Mouse (Mus musculus) heart, embryonic 14.5 days (tissue): Measurements from ENCODE around the gene Zfand3. TPM values are rescaled to one million over a fixed set of nuclear protein-coding genes. Genes with fewer than 3 reads are reported as not detected.

ENCODE experiments used
- ATAC-seq: fragments of 200-750 bp; cut with Nextera tagmentation; 2 replicates; pipeline ENCODE4 v1.8.0; 2017; ENCODE audit warnings: low read depth, moderate TSS enrichment; ENCODE audit not compliant: insufficient number of reproducible peaks, insufficient read depth, low FRiP score
- H3K27ac ChIP-seq, 2 experiments: fragments of 200-500 bp in 1 of 2; fragments of 300-500 bp in 1 of 2; sonication (generic) in 1 of 2; replicated peaks in 1 of 2; 2 replicates each; pipeline ENCODE4 v1.5.1; 2012 to 2014; ENCODE audit warnings: low read depth in 2 of 2, low read length in 2 of 2, control low read depth in 1 of 2, mild to moderate bottlenecking in 1 of 2, mixed read lengths in 1 of 2; ENCODE audit not compliant: control insufficient read depth in 1 of 2, insufficient read depth in 1 of 2
- H3K27me3 ChIP-seq: fragments of 300-500 bp; sonication (generic); 2 replicates; pipeline ENCODE4 v1.6.1; 2014; ENCODE audit warnings: mild to moderate bottlenecking, low read length, control low read depth; ENCODE audit not compliant: control insufficient read depth, insufficient read depth
- H3K36me3 ChIP-seq: fragments of 300-500 bp; sonication (generic); 2 replicates; pipeline ENCODE4 v1.6.1; 2014; ENCODE audit warnings: mild to moderate bottlenecking, control low read depth, low read length, mixed read lengths; ENCODE audit not compliant: control insufficient read depth, insufficient read depth
- H3K4me1 ChIP-seq, 2 experiments: fragments of 200-500 bp in 1 of 2; fragments of 300-500 bp in 1 of 2; sonication (generic) in 1 of 2; 2 replicates each; pipeline ENCODE4 v1.6.1; 2012 to 2014; ENCODE audit warnings: low read length in 2 of 2, control low read depth in 1 of 2, mixed read lengths in 1 of 2; ENCODE audit not compliant: control insufficient read depth in 2 of 2, insufficient read depth in 2 of 2
- H3K4me2 ChIP-seq: fragments of 300-500 bp; sonication (generic); 2 replicates; pipeline ENCODE4 v1.6.1; 2014; ENCODE audit warnings: mild to moderate bottlenecking, low read length
- H3K4me3 ChIP-seq, 2 experiments: fragments of 200-500 bp in 1 of 2; fragments of 300-500 bp in 1 of 2; sonication (generic) in 1 of 2; 2 replicates each; pipeline ENCODE4 v1.5.1; 2012 to 2014; ENCODE audit warnings: low read length in 2 of 2, mild to moderate bottlenecking in 2 of 2, control low read depth in 1 of 2, low read depth in 1 of 2, moderate library complexity in 1 of 2; ENCODE audit not compliant: control insufficient read depth in 1 of 2, insufficient read depth in 1 of 2
- H3K9ac ChIP-seq: fragments of 300-500 bp; sonication (generic); 2 replicates; pipeline ENCODE4 v1.6.1; 2014; ENCODE audit warnings: mild to moderate bottlenecking, low read length
- H3K9me3 ChIP-seq: fragments of 300-500 bp; sonication (generic); 2 replicates; pipeline ENCODE4 v1.6.1; 2016; ENCODE audit warnings: low read length, control low read depth; ENCODE audit not compliant: control insufficient read depth
- WGBS: fragments of 180-500 bp; shearing (Covaris S2); extraction: QIAGEN DNeasy Blood & Tissue Kit; methylation state at CpG from one replicate; pipeline ENCODE4 v1.1.7; 2014; 5-methylcytosine and 5-hydroxymethylcytosine counted together
- polyA plus RNA-seq: library from polyadenylated mRNA; unstranded; fragments of >200 nt; fragmentation: Nextera tagmentation; extraction: Ambion mirVana; gene quantifications from 2 replicates; pipeline ENCODE4 v1.2.1, GENCODE M21; 2014

Zfand3 gene
- polyA plus RNA-seq, 1 experiment from 2014 or later = 48.1 TPM

DNA sequence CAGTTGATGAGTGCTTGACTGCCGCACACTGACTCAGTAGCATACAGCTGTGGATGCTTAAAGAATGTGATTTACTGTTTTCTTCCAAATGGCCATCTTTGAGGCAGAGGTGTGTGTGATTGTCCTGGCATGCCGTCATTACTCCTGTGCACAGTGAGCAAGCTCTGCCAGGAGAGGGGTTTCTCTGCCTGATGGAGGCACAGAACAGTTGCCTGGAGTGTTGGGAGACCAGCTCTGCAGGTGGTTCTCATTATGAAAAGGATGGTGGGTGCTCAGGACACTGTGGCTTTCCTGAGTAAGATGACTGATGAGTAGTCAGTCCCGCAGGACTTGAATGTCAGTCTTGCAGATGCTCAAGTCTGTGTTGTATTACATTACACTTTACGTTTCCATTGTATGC lies 149.6 kb downstream of the Zfand3 start:
- Histone ChIP-seq H3K4me2 (no peak overlapping the region), H3K9me3 (no peaks in the 10 kb centered on the region), H3K9ac (no peak overlapping the region), H3K4me3 (no peak overlapping the region), H3K27me3 (no peaks in the 10 kb centered on the region), H3K4me1 (peaks cover 27 to 69% of the 10 kb centered on the region in 2 experiments), H3K36me3 (no peaks in the 10 kb centered on the region), H3K27ac (no peak overlapping the region)
- ATAC-seq = no peak
- 60% methylated on average over 4 of the region's 4 CpGs for WGBS

GRCm38 (mm10) chr17:30154861-30155260 lies 150.3 kb downstream of the Zfand3 start:
- Histone ChIP-seq H3K36me3 (no peaks in the 10 kb centered on the region), H3K9me3 (no peaks in the 10 kb centered on the region), H3K27me3 (no peaks in the 10 kb centered on the region), H3K27ac (peak overlapping the region in 1 of 2 experiments; percentile 19; a peak in 1 of 4 replicates), H3K9ac (no peak overlapping the region), H3K4me3 (no peak overlapping the region), H3K4me2 (no peak overlapping the region), H3K4me1 (peaks cover 26 to 69% of the 10 kb centered on the region in 2 experiments)
- 40% methylated on average over 1 of the region's 1 CpGs for WGBS
- ATAC-seq = no peak

DNA sequence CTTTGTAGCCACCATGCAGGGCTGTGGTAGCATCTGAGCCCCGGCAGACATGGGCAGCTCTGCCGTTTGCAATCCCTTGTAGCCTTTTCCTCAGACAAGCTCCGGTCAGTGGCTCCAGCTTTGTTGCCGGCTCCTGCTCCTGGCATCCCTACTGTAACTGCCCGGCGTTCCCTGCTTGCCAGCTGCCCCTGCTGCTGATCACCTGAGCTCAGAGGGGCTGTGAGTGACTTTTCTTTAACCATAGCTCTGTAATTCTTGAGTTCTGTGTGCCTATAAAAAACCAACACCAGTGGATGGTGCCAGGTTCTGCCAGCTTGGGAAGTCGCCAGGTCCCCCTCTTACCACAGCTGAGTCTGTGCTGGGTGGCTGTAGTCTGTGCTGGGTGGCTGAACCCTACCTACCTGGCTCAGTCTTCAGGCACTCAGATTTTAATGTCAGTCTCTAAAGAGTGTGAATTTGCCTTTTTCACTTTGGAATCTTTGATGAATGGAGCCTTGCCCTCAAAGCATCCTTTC lies 150.9 kb downstream of the Zfand3 start:
- Histone ChIP-seq H3K27ac (peak overlapping the region in 1 of 2 experiments; percentile 19; a peak in 1 of 4 replicates), H3K4me3 (no peak overlapping the region), H3K4me2 (no peak overlapping the region), H3K27me3 (no peaks in the 10 kb centered on the region), H3K9me3 (no peaks in the 10 kb centered on the region), H3K9ac (0 out of 2 replicates have a peak overlapping the region, but pooled peaks have one; percentile 9), H3K36me3 (no peaks in the 10 kb centered on the region), H3K4me1 (peaks cover 26 to 62% of the 10 kb centered on the region in 2 experiments)
- 0 out of 2 replicates have a peak, but pooled peaks have one; percentile 38 for ATAC-seq
- 60% methylated on average over 7 of the region's 7 CpGs for WGBS

DNA sequence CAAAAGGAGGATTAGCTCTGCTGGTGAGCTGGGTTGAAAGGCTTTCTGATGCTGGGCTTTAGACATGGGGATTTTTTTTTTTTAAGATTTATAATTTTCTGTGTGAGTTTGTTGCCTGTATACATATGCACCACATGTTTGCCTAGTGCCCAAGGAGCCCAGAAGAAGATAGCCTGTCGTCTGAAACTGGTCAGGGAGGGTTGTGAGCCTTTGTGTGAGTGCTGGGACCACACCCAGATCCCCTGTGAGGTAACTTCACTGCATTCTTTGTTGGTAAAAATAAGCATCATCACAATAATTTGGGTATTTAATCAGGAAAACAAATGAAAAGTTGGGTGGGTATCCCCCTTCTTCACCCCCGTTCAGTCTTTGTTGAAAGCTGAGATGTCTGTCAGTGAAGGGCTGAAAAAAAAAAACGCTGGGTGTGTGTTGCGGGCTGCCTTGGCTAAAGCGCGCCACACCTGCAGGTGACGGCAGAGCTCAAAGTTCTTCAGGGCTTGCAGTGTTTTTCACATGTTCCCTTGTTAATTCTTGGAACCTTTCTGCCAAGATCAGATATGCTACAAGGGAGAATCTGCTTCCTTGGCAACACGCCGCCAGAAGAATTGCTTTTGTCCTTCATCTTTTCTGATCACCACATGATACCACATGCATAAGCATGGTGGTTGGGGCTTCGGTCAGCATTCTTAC lies 154.0 kb downstream of the Zfand3 start:
- Histone ChIP-seq H3K4me1 (peaks cover 24 to 61% of the 10 kb centered on the region in 2 experiments), H3K9ac (no peak overlapping the region), H3K4me3 (no peak overlapping the region), H3K27ac (no peak overlapping the region), H3K27me3 (no peaks in the 10 kb centered on the region), H3K9me3 (no peaks in the 10 kb centered on the region), H3K4me2 (no peak overlapping the region), H3K36me3 (no peaks in the 10 kb centered on the region)
- no peak for ATAC-seq
- 65% methylated on average over 10 of the region's 10 CpGs for WGBS

GRCm38 (mm10) chr17:30159341-30159740 lies 154.8 kb downstream of the Zfand3 start:
- Histone ChIP-seq H3K4me2 (no peak overlapping the region), H3K36me3 (no peaks in the 10 kb centered on the region), H3K9ac (no peak overlapping the region), H3K27ac (no peak overlapping the region), H3K4me1 (peaks cover 25 to 64% of the 10 kb centered on the region in 2 experiments), H3K27me3 (no peaks in the 10 kb centered on the region), H3K4me3 (no peak overlapping the region), H3K9me3 (no peaks in the 10 kb centered on the region)
- 51% methylated on average over 5 of the region's 5 CpGs for WGBS
- ATAC-seq = no peak

- no peaks in the 10 kb centered on the region for H3K27me3 ChIP-seq
- 87% methylated on average over 14 of the region's 14 CpGs for WGBS
- H3K4me3 ChIP-seq = no peak overlapping the region
- H3K27ac ChIP-seq = no peak overlapping the region
- H3K4me2 ChIP-seq = no peak overlapping the region
- peaks cover 21 to 65% of the 10 kb centered on the region in 2 experiments for H3K4me1 ChIP-seq
- H3K9ac ChIP-seq = no peak overlapping the region
- no peaks in the 10 kb centered on the region for H3K9me3 ChIP-seq
- no peak for ATAC-seq
- H3K36me3 ChIP-seq = no peaks in the 10 kb centered on the region
Measured at GRCm38 (mm10) chr17:30160823-30161432, 156.4 kb downstream of the Zfand3 start.

DNA sequence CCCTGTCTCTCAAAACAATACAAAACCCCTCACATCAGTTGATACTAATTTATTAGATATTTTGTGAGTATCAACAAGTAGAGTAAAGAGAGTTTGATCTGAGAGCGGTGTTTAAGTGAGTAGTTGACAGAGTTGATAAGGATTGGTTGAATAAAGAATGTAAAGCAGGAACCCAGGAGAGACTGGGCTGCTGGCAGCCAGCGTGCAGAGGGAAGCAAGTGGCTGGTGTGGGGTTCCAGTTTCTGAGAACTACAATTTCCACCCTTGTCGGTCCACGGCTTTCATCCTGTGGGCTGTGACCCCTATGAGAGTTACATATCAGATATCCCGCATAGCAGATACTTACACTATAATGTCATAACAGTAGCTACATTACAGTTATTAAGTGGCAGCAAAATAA lies 158.4 kb downstream of the Zfand3 start:
- Histone ChIP-seq H3K36me3 (no peaks in the 10 kb centered on the region), H3K27ac (peak overlapping the region in 1 of 2 experiments; percentile 21; a peak in 1 of 4 replicates), H3K27me3 (no peaks in the 10 kb centered on the region), H3K4me1 (peaks cover 17 to 50% of the 10 kb centered on the region in 2 experiments), H3K4me3 (no peak overlapping the region), H3K9me3 (no peaks in the 10 kb centered on the region), H3K4me2 (no peak overlapping the region), H3K9ac (no peak overlapping the region)
- WGBS = 42% methylated on average over 5 of the region's 5 CpGs
- ATAC-seq = no peak
